Mouse (Mus musculus) megakaryocyte, embryonic 14.5 days (primary cell): ENCODE measurements around the gene Arhgef3.

ENCODE experiments used
- FLI1 ChIP-seq: IDR thresholded peaks from 2 replicates; pipeline ENCODE4 v1.6.1; 2012; ENCODE audit warnings: low read length, inconsistent platforms, mixed read lengths
- GATA1 ChIP-seq: IDR thresholded peaks from 3 replicates; pipeline ENCODE4 v1.6.1; 2012; ENCODE audit warnings: mixed read lengths, low read length, inconsistent platforms, borderline replicate concordance

DNA sequence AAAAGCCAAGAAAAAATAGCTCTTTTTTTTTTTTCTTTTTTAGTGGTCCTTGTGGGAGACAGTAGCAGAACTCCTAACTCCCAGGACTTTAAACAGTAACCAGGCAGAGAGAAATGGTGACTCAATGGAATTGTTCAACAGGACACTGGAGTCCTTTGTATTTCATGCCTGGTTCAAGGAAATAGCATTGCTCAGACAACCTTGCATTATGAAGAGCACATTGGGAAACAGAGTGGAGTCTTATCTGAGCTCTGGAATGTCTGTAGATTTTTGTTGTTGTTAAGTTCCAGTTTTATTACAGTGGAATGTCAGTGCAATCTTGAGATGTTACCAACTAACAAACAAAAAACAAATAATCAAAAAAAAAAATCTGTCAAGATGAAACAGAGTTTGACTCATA, 169.3 kb downstream of the Arhgef3 start:
- no peak for TF ChIP-seq GATA1
- TF ChIP-seq FLI1, result no peak
